Mouse (Mus musculus) frontal cortex, adult (tissue): Measurements from ENCODE around the gene Gm15217.
A peak's percentile ranks its signal among the peaks of the same experiment; 100 is the strongest.

Experiments
- ATAC-seq: cut with Nextera tagmentation; 2 replicates; pipeline ENCODE4 v1.9.2; 2017; ENCODE audit warnings: mild to moderate bottlenecking, moderate library complexity, mixed read lengths; ENCODE audit not compliant: low TSS enrichment

The Gm15217 gene

GRCm38 (mm10) chr14:46379285-46379684 is at the start of gene Gm15217:
Gene Gm15217 (plus strand): TSS chr14:46379414.
- ATAC-seq = no peak

GRCm38 (mm10) chr14:46333421-46334237 is 45.6 kb upstream of the Gm15217 start:
- no peak for ATAC-seq

DNA sequence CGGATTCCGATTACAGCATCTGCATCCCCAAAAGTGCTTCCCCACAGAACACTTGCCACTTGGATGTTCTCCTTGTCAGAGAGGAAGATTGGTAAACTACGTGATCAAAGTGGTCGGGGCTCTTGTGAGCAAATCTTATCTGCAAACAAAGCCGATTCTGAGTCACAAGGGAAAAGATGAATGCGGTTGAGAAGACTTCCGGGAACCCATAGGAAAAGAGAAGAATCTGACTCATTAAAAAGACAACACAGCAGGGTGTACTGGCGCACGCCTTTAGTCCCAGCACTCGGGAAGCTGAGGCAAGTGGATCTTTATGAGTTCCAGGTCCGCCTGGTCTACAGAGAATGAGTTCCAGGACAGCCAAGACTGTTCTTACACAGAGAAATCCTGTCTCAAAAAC is 40.4 kb upstream of the Gm15217 start:
- no peak for ATAC-seq

DNA sequence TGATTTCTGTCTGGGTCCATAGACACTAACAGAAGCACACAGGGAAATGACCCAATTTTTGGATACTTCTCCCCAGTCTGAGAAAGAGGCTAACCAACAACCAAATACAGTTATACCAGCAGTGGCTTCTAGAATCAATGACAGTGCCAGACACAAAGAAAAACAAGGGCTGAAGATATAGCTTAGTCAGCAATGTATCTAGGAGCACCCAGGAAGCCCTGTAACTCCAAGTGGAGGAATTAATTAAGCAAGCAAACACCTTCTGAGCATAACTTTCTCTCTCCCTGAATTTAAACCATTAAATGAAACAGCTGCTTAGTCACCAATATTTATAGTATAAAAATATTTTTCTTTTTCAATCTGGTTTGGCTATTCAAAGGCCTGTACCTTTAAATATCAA is 34.5 kb upstream of the Gm15217 start:
- ATAC-seq = no peak

- no peak for ATAC-seq
Observed at GRCm38 (mm10) chr14:46357286-46357685, 21.9 kb upstream of the Gm15217 start.

DNA sequence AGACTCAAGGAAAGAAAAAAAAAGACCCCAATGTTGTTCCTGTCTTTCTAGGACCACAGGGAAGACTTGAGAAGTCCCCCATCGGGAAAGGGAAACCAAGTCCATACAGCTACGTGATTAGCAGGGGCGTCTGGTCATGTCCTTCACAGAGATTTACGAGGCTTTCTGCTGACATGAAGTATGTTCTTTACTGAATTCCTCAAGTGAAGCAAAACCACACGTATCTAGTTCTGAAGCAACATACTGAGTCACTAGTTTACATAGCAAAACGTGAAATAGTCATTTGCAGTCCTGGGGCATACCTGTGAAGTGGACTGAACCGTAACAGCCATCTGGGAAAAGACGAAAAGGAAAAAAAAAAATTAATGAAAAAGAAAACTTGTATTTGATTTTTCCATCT is 21.5 kb upstream of the Gm15217 start:
- ATAC-seq = no peak

DNA sequence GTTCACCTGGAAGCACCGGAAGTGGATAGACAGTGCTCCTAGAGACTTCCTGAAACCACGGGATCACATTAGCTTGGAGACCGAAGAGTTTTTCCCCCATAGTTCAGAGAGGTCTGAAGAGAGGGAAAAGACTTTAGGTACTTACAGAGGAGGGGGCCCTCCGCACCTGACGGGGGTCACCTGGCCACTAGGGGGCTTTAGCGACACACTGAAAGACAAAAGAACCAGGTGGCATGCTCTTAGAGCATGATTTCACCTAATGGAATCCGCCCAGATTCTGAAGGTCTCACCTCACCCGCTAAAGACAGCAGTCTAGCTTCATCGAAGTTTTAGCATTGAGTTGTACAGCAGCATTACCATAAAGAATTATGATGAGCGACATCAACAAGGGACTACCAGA is 16.0 kb upstream of the Gm15217 start:
- no peak for ATAC-seq

- ATAC-seq = no peak
Observed at GRCm38 (mm10) chr14:46372452-46372851, 6.8 kb upstream of the Gm15217 start.

DNA sequence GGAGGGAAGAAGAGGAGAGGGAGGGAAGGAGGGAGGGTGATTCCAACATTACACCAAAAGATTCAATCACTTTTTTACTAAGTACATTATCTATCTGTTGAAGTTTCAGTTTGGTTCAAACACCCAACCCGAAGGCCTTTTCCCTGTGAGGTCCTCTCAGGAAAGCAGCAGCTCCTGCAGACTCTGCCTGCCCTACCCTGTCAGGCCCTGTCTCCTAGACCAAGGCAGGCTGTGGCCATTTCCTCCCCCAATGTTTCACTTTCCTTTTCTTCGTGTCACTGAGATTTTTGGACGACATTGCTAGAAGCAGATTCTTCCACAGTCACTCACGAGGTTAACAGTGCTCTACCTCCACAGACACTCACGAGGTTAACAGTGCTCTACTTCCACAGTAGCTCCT is 3.4 kb upstream of the Gm15217 start:
- no peak for ATAC-seq

DNA sequence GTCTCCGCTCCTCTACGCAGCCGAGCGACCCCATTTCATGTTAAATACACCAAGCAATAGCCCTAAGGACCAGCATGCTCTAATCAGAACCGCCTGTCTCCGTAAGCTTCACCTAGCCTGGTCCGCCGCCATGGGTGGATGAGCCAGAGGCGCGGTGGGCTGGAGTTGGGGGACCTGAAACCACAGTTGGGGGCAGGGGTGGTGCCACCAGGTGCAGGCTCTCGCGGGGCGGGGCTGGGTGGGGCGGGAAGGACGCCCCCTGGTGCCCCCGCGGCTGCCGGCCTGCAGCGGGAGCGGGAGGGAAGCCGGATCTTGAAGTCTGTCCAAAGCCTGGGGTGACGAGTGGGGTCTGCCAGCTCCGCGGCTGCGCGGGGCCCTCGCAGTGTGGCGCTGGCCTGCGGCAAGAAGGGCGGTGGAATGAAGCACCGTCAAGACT is 1.1 kb downstream of the Gm15217 start:
- no peak for ATAC-seq

DNA sequence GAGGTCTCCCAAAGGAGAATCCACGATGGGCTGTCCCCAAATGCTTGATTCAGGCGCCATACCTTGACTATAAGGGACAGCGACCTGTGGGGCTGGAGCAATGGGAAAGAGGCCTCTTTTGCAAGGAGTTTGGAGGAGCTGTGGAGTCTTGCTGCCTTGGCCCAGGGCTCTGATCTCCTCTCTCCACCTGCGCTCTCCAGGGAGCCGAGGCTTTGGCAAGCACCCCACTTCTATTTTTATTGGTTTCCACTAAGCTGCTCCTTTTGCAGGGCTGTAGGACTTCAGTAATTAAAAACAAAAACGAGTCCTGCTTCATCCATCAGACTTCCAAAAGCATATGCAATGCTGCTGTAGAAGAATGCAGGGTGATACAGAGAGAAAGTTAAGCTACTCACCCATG is 2.2 kb downstream of the Gm15217 start:
- peak; percentile 34; the same call in 1 of the 2 replicates for ATAC-seq

GRCm38 (mm10) chr14:46384946-46385691 is 5.9 kb downstream of the Gm15217 start:
- no peak for ATAC-seq

GRCm38 (mm10) chr14:46385701-46386477 is 6.7 kb downstream of the Gm15217 start:
- ATAC-seq = no peak

GRCm38 (mm10) chr14:46386478-46387356 is 7.5 kb downstream of the Gm15217 start:
- no peak for ATAC-seq

DNA sequence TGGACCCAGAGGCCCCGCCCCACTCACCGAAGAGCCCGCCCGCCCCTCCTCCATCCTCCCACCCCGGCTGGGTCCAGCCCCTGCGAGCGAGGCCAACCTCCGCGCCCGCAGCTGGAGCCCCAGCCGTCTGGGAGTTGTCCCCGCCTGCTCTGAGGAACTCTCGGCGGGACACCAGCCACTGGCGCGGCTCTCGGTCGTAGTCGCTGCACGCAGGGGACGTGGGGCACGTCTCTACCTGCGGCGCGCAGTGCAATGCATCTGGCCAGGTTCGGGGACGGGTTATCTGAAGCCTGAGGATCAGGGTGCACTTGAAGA is 8.1 kb downstream of the Gm15217 start:
- ATAC-seq = peak; percentile 39; the same call in 1 of the 2 replicates

GRCm38 (mm10) chr14:46387821-46388481 is 8.7 kb downstream of the Gm15217 start:
- ATAC-seq = no peak

DNA sequence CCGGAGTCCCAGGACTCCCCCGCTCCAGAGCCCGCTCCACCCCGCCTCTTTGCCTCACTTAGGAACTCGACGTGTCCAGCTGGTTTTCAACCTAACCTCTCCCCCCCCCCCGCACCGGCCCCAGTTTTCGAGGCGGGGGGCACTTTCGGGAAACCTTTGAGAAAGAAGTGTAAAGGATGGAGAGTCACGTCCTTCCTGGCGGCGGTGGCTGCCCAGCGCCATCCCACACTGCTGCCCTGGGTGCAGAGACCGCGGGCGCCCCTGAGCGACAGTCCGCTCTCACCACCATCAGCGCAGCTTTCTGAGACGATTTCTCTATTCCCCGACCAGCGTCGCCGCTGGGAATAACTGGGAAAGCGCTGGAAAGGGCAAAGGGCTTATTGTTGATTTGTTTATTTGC is 9.4 kb downstream of the Gm15217 start:
- ATAC-seq = no peak

DNA sequence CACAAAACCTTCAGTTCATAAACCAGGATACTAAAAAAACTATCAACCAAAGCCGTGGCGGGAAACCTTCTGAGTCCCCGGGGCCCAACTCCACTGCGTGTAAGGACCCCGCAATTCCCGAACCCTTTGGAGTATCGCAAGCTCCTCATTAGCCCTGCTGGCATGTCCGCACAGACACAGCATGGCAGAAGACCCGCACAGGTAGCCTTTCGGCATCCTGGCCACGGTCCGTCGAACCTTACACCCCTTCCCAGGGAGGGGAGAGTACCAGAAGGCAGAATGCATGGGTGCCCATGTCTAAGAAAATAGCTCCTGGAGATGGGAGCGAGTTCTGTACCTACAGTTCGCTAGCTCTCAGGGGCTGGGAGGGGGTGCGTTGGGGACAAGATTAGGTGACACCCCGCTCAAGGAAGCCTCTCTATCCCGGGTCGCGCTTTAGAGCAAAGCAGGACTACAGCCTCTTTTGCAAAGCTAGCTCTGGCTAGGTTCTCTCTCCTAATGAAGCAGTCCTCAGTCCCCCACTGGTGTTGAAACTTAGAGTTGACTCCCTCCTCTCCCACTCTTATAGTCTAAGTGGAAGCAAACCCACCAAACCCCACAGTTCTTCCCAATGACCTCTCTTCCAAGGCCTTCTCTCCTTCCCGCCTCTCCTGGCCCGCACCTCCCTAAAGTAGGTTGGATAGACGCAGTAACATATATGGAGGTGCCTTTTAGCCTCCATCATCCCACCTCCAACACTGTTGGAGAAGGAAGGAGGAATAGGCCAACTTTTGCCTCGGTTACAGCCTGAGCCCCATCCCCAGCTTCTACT is 10.4 kb downstream of the Gm15217 start:
- ATAC-seq = no peak

- ATAC-seq = no peak
Observed at GRCm38 (mm10) chr14:46390249-46390775, 11.1 kb downstream of the Gm15217 start, which contains the start of gene Bmp4. Gene Bmp4 (minus strand): TSS chr14:46390669.
